Mouse (Mus musculus) cerebellum, adult 9-11 months (tissue): ENCODE measurements at regions not wholly inside any gene's neighbourhood (a gene's known extent, or its start where the extent isn't known, plus 50 kb on each side); places are given as distances from the start of the nearest gene placed in this dataset.

Experiments
- DNase-seq: peaks from one replicate; pipeline ENCODE4 v3.0.0; 2022

- DNase-seq, result peak; percentile 10
Observed at GRCm38 (mm10) chr5:6179466-6179865, 430.3 kb upstream of the Steap1 start.

GRCm38 (mm10) chr5:6167983-6168382, 418.9 kb upstream of the Steap1 start:
- DNase-seq, result no peak

GRCm38 (mm10) chr5:6167576-6167975, 418.4 kb upstream of the Steap1 start:
- no peak for DNase-seq
